Mouse (Mus musculus) forebrain, embryonic 16.5 days (tissue): ENCODE results near the gene Bcl7a. TPM values are rescaled to one million over a fixed set of nuclear protein-coding genes. Genes with fewer than 3 reads are reported as not detected.

Source experiments
- ATAC-seq: fragments of 200-750 bp; cut with Nextera tagmentation; 2 replicates; pipeline ENCODE4 v1.8.0; 2017; ENCODE audit warnings: mild to moderate bottlenecking, moderate library complexity
- H3K27ac ChIP-seq: fragments of 300-500 bp; sonication (generic); 2 replicates; pipeline ENCODE4 v1.5.1; 2014; ENCODE audit warnings: low read length, control low read depth
- H3K27me3 ChIP-seq: fragments of 300-500 bp; sonication (generic); replicated peaks from 2 replicates; pipeline ENCODE4 v1.6.1; 2014; ENCODE audit warnings: low read length; ENCODE audit not compliant: control insufficient read depth, insufficient read depth
- H3K36me3 ChIP-seq: fragments of 300-500 bp; sonication (generic); 2 replicates; pipeline ENCODE4 v1.6.1; 2014; ENCODE audit not compliant: control insufficient read depth, insufficient read depth
- H3K4me1 ChIP-seq: fragments of 300-500 bp; sonication (generic); replicated peaks from 2 replicates; pipeline ENCODE4 v1.6.1; 2014; ENCODE audit warnings: low read length; ENCODE audit not compliant: control insufficient read depth, insufficient read depth
- H3K4me2 ChIP-seq: fragments of 300-500 bp; sonication (generic); 2 replicates; pipeline ENCODE4 v1.6.1; 2014; ENCODE audit warnings: mild to moderate bottlenecking, low read length, control low read depth
- H3K4me3 ChIP-seq: fragments of 300-500 bp; sonication (generic); replicated peaks from 2 replicates; pipeline ENCODE4 v1.5.1; 2014; ENCODE audit warnings: mild to moderate bottlenecking, low read length, control low read depth
- H3K9ac ChIP-seq: fragments of 300-500 bp; sonication (generic); replicated peaks from 2 replicates; pipeline ENCODE4 v1.6.1; 2014; ENCODE audit warnings: low read depth, low read length, control low read depth
- H3K9me3 ChIP-seq: fragments of 300-500 bp; sonication (generic); 2 replicates; pipeline ENCODE4 v1.6.1; 2016; ENCODE audit warnings: low read length; ENCODE audit not compliant: control insufficient read depth
- WGBS: fragments of 180-500 bp; shearing (Covaris S2); extraction: QIAGEN DNeasy Blood & Tissue Kit; methylation state at CpG from one replicate; pipeline ENCODE4 v1.1.7; 2014; 5-methylcytosine and 5-hydroxymethylcytosine counted together
- polyA plus RNA-seq: library from polyadenylated mRNA; unstranded; fragments of >200 nt; fragmentation: Nextera tagmentation; extraction: Ambion mirVana; gene quantifications from 2 replicates; pipeline ENCODE4 v1.2.1, GENCODE M21; 2015

The Bcl7a gene
- polyA plus RNA-seq, 1 experiment from 2014 or later, result 81.9 TPM

DNA sequence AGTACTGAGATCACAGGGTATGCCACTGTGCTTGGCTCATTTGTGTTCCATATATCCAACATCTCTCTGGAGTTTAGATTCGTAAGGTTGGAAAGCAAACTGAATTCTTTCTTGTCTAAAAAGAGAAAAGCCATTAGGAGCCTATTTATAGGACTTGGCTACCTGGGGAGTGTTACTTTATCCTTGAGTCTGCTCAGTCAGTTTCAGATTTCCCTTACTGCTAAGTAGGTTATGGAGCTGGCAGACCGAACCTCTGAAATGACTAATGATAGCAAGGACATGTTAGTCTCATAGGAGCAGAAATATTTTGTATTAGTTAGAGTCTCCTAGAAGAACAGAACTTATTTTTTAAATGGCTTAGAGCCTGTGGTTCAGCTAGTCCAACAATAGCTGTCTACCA, 80.3 kb downstream of the Bcl7a start:
- no peak overlapping the region for H3K4me2 ChIP-seq
- no peak overlapping the region for H3K4me3 ChIP-seq
- no peaks in the 10 kb centered on the region for H3K36me3 ChIP-seq
- whole genome bisulfite sequencing, result 64% methylated on average over 2 of the region's 2 CpGs
- no peak for ATAC-seq
- H3K27me3 ChIP-seq, result no peaks in the 10 kb centered on the region
- H3K9me3 ChIP-seq, result no peaks in the 10 kb centered on the region
- H3K27ac ChIP-seq, result no peak overlapping the region
- H3K4me1 ChIP-seq, result no peaks in the 10 kb centered on the region
- no peak overlapping the region for H3K9ac ChIP-seq

Other genes with a start within 250 kb of the Bcl7a start
- 15.8 and 18.7 TPM in 2 replicates for gene Rhof, start 211.1 kb upstream of the Bcl7a start, polyA plus RNA-seq
- gene Setd1b, start 201.6 kb upstream of the Bcl7a start, polyA plus RNA-seq, result 12.5 TPM in 2 replicates
- 83.1 and 86.0 TPM in 2 replicates for gene Psmd9, start 174.4 kb upstream of the Bcl7a start, polyA plus RNA-seq
- not detected in 2 replicates for gene Hpd, start 161.1 kb upstream of the Bcl7a start, polyA plus RNA-seq
- gene Wdr66, start 91.7 kb upstream of the Bcl7a start, polyA plus RNA-seq, result 1.5 and 1.9 TPM in 2 replicates
- 18.0 and 18.1 TPM in 2 replicates for gene Mlxip, start 51.0 kb downstream of the Bcl7a start, polyA plus RNA-seq
- 0.24 and 0.43 TPM in 2 replicates for gene Lrrc43, start 145.5 kb downstream of the Bcl7a start, polyA plus RNA-seq
- gene Il31, start 145.7 kb downstream of the Bcl7a start, polyA plus RNA-seq, result not detected in 2 replicates
- gene B3gnt4, start 166.6 kb downstream of the Bcl7a start, polyA plus RNA-seq, result 1.8 and 2.5 TPM in 2 replicates
- 116 and 123 TPM in 2 replicates for gene Diablo, start 180.3 kb downstream of the Bcl7a start, polyA plus RNA-seq
- 2.3 and 4.1 TPM in 2 replicates for gene Gm49027, start 181.7 kb downstream of the Bcl7a start, polyA plus RNA-seq
- gene Vps33a, start 229.2 kb downstream of the Bcl7a start, polyA plus RNA-seq, result 44.1 and 44.9 TPM in 2 replicates